Mouse (Mus musculus): ENCODE measurements around the gene Acp5.

DNA sequence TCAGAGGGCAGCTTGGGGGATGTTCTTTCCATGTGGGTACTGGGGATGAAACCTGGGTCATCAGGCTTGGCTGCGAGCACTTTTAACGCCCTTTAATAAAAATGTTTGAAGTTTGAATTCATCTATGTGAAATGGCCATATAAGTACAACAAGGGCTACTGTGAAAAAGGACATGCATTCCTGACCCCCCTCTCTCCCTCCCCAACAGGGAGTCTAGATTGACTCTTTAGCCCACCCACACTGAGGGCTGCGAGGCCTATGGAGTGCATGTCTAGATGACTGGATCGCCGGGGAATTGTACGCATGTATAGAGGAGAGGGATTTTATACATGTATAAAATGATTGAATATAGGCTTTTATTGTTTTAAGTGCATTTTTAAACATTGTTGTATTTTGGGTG lies 49.5 kb downstream of the Acp5 start:
- TF ChIP-seq CTCF (IDR thresholded peaks at IDR 0.05), result no peak
- no peak for TF ChIP-seq POLR2A (IDR thresholded peaks at IDR 0.05; ENCODE audit: insufficient read depth, low read depth, low read length)

All from heart, adult 2 months (tissue).